Mouse (Mus musculus) heart, adult 8-10 months (tissue): ENCODE results near the gene Zdbf2. TPM values are rescaled to one million over a fixed set of nuclear protein-coding genes. Genes with fewer than 3 reads are reported as not detected.

Source experiments
- DNase-seq: peaks from one replicate; pipeline ENCODE4 v3.0.0; 2022; ENCODE audit warnings: low spot score
- total RNA-seq, 4 experiments: library from RNA; stranded (reverse); gene quantifications; 2 replicates each; pipeline ENCODE4 v1.2.4; 2022

The Zdbf2 gene
- under 1 TPM; 0.11 to 0.32 (median 0.23) TPM for total RNA-seq

DNA sequence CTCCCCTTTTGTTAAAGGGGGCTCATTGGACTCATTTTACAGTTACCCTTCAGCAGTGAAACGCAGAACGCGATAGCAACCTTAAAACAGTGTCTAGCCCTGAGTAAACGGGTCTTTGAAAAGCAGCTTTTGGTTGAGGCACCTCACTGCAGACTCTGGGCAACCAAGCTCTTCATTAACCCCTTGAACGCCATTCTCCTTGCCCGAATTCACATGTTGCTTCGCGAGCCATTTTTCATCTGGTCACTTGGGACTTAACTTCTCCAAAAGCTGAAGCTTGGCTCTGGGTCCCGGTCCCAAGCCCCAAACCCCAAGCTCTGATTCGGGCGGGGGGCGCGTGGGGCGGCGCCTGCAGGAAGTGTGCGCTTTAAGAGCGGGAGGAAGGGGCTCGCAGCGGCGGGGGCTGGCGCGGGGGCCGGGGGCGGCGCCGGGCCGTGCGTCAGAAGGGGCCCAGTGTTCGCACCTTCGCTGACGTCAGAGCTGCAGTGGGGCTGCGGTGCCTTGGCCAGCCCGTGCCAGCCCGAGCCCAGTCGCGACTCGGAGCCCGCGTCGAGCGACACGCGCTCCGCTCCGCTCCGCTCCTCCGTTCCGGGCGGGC is at the start of gene Zdbf2:
TSS of gene Zdbf2 (plus strand) at position 525 of the 598 bp plus-strand sequence.
- no peak for DNase-seq

DNA sequence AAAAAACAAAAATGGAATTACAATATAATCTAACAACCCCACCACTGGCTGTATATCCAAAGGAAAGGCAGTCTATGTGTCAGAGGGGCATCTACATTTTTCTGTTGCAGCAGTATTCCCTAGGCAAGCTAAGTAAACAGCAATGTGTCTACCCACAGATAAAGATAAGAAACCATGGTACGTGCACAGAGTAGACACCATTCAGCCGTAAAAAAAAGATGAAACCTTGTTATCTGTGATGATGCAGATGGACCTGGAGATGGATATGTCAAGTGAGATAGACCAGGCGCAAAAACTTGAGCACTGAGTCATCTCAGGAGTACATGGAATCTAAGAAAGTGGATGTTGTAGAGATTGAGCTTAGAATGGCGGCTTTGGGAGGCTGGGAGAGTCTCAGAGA is 48.1 kb upstream of the Zdbf2 start:
- no peak for DNase-seq

DNA sequence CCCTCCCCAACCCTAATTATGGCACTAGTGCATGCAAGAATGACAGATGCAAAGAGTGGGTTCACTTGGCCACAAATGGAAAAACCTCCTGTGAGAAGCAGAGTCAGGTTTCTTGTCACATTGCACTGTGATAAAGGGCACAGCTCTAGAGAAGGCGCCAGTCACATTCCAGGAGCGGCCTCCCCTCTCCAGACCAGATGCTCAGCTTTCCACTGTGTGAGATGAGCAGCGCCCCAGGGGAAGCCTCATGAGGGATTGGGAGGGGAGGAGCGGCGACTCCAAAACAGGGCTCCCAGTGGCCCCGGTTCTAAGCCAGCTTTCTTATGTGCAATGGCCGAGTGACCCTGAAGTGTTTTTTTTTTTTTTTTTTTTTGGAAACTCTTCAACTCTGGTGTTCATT is 47.2 kb upstream of the Zdbf2 start:
- no peak for DNase-seq

DNA sequence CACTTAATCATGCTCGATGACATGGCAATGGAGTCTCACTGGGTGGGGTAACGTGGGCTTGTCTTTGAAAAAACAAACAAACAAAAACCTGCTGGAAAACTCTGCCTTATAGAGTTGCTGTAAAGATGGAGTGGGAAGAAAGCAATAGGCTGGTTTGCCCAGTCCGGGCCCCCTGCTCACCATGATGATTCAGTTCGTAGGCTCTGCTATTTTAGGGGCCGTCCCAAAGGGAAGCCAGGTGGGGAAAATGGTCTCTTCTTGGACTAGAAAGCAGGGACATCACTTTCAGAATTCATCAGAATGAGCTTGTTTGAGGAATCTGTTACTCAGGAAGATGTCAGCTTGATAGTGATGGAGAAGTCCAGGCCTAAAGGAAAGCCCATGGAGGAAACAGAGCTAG is 45.8 kb upstream of the Zdbf2 start:
- no peak for DNase-seq

GRCm38 (mm10) chr1:63237371-63237770 is 35.7 kb upstream of the Zdbf2 start:
- no peak for DNase-seq

DNA sequence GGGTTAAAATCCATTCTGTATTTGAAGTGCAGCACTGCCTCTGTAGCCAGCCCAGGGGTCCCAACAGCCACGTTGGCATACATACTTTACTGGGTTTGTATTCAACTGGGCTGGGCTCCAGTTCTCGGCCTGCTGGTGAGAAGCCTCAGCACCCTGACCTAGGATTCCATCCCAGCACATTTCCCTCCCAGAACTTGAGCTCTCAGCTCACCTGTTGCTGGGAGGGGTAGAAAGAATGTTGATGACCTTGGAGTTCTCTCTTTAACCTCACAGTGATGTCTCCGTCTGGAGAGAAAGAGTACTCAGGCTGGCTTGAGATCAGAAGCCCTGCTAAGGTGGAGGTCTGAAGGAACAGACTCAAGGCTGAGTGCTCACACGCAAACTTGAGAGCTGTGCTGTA is 33.8 kb upstream of the Zdbf2 start:
- no peak for DNase-seq

DNA sequence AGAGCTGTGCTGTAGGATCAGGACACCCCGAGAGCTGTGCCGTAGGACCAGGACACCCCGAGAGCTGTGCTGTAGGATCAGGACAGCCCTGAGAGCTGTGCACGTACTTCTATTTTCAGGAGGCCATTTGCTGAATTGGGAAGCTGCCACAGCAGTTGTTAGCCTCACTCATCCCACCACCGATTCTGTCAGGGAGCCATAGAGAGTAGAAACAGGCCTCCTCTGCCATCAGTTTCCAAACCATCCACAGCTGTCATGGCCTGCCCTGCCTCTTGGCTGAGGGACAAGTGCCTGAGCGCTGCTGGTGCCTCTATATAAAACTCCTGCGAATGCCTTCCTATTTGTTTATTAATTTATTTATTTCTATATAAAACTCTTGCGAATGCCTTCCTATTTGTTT is 33.3 kb upstream of the Zdbf2 start:
- DNase-seq, result no peak

DNA sequence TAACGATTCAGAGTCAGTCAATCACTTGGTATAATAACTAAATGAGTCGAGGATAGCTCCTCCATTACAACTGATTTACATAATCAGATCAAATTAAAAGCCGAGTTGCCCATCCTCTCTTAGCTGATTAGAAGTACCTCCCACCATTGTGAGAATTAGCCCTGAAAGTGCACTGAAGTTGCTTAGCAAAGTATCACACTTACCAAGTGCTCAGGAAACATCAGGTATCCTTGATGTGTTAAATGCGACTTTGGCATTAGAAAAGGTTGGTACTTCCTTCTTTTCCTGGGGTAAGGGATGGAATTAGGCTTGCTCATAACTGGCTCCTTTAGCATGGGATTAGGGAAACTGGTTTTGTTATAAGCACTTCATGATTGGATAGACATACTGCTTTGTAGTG is 29.2 kb upstream of the Zdbf2 start:
- DNase-seq, result no peak

DNA sequence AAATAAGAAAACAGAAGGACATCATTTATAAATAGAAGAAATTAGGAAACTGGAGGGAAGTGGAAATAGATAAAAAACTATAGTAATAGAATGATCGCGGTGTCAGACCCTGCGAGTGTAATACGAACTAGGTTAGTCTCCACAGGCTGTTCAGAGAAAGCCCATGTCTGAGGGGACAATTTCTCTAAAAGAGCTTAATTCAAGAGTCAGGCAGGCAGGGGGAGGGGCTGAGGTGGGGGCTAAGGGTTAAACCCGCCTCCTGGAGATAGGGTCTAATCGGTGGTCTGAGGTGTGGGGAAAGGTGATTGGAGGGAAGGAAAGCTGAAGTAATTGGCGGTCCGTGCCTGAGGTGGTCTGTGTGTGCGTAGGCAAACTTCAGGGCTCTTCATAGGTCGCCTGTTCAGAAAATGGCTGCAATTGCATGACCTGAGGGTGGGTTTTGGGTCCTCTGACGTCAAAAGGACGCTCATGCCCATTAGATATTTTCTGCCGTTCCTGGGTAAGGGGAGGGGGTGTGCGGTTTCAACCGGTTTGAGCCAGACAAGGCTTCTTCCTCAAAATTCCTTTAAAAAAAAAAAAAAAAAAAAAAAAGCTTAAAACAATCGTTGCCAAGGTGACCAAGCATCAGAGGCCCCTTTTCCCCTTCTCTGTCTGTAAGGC is 26.1 kb upstream of the Zdbf2 start:
- DNase-seq, result no peak

DNA sequence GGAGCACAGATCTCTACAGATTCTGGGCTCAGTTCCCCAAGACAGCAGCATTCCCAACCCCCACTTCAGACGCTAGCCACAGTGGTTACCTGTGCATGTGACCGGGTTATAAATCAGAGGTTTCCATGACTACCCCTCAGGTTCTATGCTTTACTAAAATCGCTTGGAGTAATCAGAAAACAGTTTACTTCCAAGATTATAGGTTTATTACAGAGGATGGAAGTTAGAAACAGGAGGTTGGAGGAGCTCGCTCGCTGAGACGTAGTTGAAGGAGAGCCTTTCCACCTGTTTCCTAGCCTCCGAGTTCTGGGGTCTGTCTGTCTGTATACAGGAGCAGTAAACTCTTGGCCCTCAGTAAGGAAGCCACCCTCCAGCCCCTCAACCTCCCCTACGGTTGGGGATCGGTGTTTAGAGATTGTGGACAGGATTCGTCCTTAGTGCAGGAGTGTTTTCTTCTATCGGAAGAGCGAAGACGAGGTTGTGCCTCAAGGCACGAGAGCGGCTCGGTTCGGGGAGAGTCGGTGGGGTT is 25.2 kb upstream of the Zdbf2 start:
- DNase-seq, result no peak

GRCm38 (mm10) chr1:63248360-63248851 is 24.7 kb upstream of the Zdbf2 start:
- DNase-seq, result no peak

- no peak for DNase-seq
Observed at GRCm38 (mm10) chr1:63249261-63249660, 23.8 kb upstream of the Zdbf2 start.

DNA sequence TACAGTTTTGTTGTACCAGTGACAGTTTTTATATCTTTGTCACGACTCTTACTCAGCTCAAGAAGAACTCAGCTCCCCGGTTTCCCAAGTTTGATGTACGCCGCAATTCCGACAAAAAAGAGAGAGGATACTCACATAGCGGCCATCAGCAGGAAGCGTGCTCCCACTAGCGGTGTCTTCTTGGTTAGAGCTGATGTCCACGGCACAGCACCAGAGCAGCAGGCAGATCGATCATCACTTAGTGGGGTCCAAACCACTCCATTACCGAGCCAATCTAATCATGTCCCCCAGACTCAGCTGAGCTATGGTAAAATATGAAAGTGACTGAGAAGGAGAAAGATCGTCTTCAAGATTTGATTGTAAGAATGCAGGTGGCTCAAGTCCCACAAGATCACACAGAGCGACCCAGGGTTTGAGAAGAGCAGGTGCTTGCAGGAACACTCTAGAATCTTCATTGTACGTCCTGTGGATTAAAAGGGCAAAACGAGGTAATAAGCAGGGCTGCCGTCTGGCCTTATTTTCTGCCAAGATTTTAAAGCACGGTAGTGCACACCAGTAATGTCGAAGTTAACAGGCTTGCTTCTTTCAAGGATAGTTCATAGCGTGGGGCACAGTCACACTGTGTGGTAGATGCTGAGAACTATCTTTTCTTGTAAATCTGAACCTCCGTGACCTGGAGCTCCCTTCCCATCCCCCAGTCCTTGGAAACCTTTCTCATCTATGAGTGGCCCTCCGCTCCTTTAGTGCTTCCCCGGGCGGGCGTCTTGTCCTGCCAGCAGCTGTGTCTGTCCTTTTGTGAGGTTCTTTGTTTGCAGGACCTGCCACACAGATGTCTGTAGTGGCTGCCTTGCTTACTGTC is 20.5 kb upstream of the Zdbf2 start:
- no peak for DNase-seq

GRCm38 (mm10) chr1:63253291-63253690 is 19.8 kb upstream of the Zdbf2 start:
- no peak for DNase-seq

- no peak for DNase-seq
Observed at GRCm38 (mm10) chr1:63255101-63255500, 18.0 kb upstream of the Zdbf2 start.

- no peak for DNase-seq
Observed at GRCm38 (mm10) chr1:63256083-63256482, 17.0 kb upstream of the Zdbf2 start.

- DNase-seq, result no peak
Observed at GRCm38 (mm10) chr1:63258501-63258900, 14.6 kb upstream of the Zdbf2 start.

DNA sequence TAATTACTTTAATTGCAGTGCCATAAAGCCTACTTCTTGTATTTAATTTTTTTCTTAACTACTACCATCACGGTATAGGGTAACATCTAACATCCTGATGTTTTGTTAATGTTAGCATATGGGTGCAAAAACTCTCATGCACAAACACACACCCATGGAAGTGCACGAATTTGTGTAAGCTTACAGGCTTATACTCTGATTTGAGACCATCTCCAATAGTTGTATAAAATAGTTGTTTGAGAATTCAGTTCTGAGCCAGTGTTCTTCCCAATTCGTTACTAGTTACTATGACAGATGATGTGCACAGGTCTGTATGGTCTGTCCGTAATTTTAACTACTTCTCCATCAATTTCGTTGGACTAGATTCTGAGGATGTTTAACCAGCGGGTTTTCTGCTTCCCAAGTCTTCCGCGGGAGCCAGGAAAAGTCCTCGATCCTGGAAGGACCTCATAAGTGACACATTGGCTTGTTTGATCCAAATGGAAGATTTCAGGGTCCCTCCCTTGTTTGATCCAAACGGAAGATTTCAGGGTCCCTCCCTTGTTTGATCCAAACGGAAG is 13.7 kb upstream of the Zdbf2 start:
- DNase-seq, result no peak

GRCm38 (mm10) chr1:63259916-63260741 is 12.9 kb upstream of the Zdbf2 start:
- DNase-seq, result no peak

GRCm38 (mm10) chr1:63260742-63261033 is 12.4 kb upstream of the Zdbf2 start:
- no peak for DNase-seq

DNA sequence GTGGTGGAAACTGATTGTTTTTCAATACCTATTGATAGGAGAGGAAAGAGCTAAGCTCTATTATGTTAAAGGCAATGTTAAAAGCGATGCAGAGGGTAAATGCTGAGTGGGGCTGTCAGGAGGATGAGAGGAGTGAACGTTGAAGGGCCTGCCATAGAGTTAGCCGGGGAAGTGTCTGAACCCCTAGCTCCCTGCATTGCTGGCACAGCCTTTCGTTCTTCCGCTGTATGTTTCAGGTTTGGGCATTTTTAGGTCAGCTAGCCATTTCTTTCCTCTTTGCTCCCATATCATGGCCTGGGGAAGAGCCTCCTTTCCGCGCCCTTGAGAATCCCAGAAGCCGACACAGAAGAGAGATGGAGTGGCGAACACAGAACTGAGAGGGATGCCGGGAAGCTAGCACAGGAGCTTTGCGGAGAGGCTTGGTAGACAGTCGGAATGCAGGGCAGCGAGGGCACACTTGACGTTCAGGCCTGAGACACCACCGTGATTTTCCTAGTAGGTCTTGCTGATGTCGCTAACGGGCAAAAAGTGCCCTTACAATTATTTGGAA is 11.9 kb upstream of the Zdbf2 start:
- no peak for DNase-seq
